Mouse (Mus musculus): ENCODE results near the gene Jakmip3. TPM values are rescaled to one million over a fixed set of nuclear protein-coding genes. Genes with fewer than 3 reads are reported as not detected.

Gene Jakmip3
- polyA plus RNA-seq, 1 experiment from 2014 or later, result not detected

DNA sequence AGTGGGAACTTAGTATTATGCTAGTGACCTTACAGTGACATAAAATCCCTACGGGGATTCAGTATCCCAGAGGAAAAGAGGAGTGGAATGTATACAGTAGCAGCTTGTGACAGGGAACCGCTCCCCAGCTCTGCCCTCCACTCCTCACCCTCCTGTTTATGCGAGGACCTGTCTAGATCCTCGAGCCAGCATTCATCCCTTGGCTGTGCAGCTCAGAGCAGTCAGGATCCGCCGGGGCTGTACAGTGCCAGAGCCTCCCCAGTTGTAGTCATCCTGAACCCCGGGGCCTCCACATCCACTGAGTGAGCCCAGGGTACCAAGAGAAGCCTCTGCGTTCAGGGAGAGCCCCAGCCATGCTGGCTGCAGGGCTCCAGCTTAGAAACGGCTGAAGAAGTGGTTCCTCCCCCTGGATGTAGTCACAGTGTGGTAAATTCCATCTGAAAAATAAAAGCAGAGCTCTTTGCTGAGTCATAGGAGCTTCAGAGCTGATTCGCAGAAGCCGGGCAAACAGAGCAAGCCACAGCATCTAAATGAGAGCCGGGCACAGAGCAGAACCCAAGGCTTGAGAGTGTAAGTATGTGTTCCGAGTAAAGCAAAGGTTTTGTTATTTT is 27.6 kb downstream of the Jakmip3 start:
- H3K36me3 ChIP-seq (ENCODE audit: insufficient read depth), result no peaks in the 10 kb centered on the region
- H3K9ac ChIP-seq, result no peak overlapping the region
- no peak for TF ChIP-seq CTCF (IDR thresholded peaks at IDR 0.05; ENCODE audit: low read depth)
- H3K27ac ChIP-seq (ENCODE audit: low read depth), result no peak overlapping the region
- H3K4me1 ChIP-seq (ENCODE audit: insufficient read depth), result no peaks in the 10 kb centered on the region
- no peak overlapping the region for H3K4me3 ChIP-seq (ENCODE audit: low read depth, low read length)
- H3K9me3 ChIP-seq (ENCODE audit: low read depth, low read length), result no peaks in the 10 kb centered on the region
- DNase-seq (no peak), ATAC-seq (ENCODE audit: insufficient read depth) (no peak)
- 53% methylated on average over 13 of the region's 13 CpGs for WGBS
- H3K4me2 ChIP-seq, result no peak overlapping the region
- H3K27me3 ChIP-seq (ENCODE audit: insufficient read depth, low read length), result no peaks in the 10 kb centered on the region

DNA sequence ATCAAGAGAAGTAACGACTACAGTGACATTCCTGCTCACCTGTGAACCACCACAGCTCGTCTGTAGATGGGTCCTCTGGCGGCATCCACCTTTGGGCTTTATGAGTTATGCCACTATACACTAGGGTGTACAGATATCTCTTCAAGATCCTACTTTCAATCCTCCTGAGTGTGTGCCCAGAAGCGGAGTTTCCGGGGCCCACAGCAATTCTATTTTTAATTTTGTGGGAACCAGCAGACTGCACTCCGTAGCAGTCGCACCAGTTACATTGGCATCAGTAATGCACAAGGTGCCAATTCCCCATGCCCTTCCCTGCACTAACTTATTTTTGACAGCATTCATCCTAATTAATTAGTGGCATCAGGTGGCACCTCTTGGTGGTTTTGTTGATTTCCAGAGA is 37.0 kb downstream of the Jakmip3 start:
- Histone ChIP-seq H3K4me2 (no peak overlapping the region), H3K27me3 (ENCODE audit: insufficient read depth, low read length) (no peaks in the 10 kb centered on the region), H3K27ac (ENCODE audit: low read depth) (no peak overlapping the region), H3K36me3 (ENCODE audit: insufficient read depth) (no peaks in the 10 kb centered on the region), H3K4me3 (ENCODE audit: low read depth, low read length) (no peak overlapping the region), H3K4me1 (ENCODE audit: insufficient read depth) (no peaks in the 10 kb centered on the region), H3K9me3 (ENCODE audit: low read depth, low read length) (no peaks in the 10 kb centered on the region), H3K9ac (no peak overlapping the region)
- TF ChIP-seq CTCF (IDR thresholded peaks at IDR 0.05; ENCODE audit: low read depth), result no peak
- no peak for ATAC-seq (ENCODE audit: insufficient read depth)
- DNase-seq, result no peak
- 87% methylated on average over 7 of the region's 7 CpGs for WGBS

DNA sequence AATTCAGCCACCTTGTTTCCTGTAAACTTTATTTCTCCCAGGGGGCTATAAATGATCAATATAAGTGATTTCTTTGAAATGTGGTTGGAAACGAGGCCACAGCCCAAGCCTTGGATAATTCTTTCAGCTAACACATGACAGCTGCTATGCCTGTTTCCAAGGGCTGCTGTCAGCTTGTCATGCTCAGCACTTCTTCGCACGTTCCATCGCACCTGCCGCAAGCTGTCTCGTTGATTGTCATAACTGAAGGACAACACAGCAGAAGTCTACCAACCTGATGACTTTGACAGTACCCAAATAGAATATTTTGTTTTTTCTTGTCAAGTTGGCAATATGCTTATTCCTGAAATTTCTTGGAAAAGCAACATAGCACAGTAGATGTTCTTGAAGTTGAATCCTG is 44.0 kb downstream of the Jakmip3 start:
- no peak for TF ChIP-seq CTCF (IDR thresholded peaks at IDR 0.05; ENCODE audit: low read depth)
- Histone ChIP-seq H3K4me2 (no peak overlapping the region), H3K27ac (ENCODE audit: low read depth) (no peak overlapping the region), H3K4me3 (ENCODE audit: low read depth, low read length) (no peak overlapping the region), H3K9me3 (ENCODE audit: low read depth, low read length) (no peaks in the 10 kb centered on the region), H3K36me3 (ENCODE audit: insufficient read depth) (no peaks in the 10 kb centered on the region), H3K4me1 (ENCODE audit: insufficient read depth) (no peaks in the 10 kb centered on the region), H3K27me3 (ENCODE audit: insufficient read depth, low read length) (no peaks in the 10 kb centered on the region), H3K9ac (no peak overlapping the region)
- WGBS, result 85% methylated on average over 6 of the region's 6 CpGs
- no peak for ATAC-seq (ENCODE audit: insufficient read depth)
- DNase-seq, result no peak

GRCm38 (mm10) chr7:138989156-138989555 is 48.6 kb downstream of the Jakmip3 start:
- no peaks in the 10 kb centered on the region for H3K27me3 ChIP-seq (ENCODE audit: insufficient read depth, low read length)
- DNase-seq (no peak), ATAC-seq (ENCODE audit: insufficient read depth) (no peak)
- H3K4me1 ChIP-seq (ENCODE audit: insufficient read depth), result no peaks in the 10 kb centered on the region
- 69% methylated on average over 9 of the region's 9 CpGs for WGBS
- H3K9me3 ChIP-seq (ENCODE audit: low read depth, low read length), result no peaks in the 10 kb centered on the region
- H3K36me3 ChIP-seq (ENCODE audit: insufficient read depth), result no peaks in the 10 kb centered on the region
- TF ChIP-seq CTCF (IDR thresholded peaks at IDR 0.05; ENCODE audit: low read depth), result no peak
- H3K27ac ChIP-seq (ENCODE audit: low read depth), result no peak overlapping the region
- no peak overlapping the region for H3K9ac ChIP-seq
- no peak overlapping the region for H3K4me2 ChIP-seq
- H3K4me3 ChIP-seq (ENCODE audit: low read depth, low read length), result no peak overlapping the region

DNA sequence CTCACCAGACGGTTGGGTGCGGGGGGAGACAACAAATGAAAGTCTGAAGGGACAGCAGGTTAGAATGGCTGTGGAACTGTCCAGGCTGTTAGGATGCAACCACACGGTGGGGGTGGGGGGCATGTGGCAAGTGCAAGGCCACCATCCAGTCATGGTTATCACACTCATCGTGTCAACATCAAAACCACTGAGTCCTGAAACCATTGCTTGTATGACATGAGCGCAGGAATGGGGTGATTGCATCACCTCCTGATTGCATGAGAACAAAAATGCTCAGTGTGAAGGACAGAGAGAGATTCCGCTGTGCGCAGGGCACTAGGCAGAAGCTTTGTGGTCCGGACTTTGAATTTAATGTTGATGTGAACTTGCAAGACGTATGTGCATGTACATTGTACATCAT is 62.2 kb downstream of the Jakmip3 start:
- Histone ChIP-seq H3K4me1 (ENCODE audit: insufficient read depth) (no peaks in the 10 kb centered on the region), H3K4me3 (ENCODE audit: low read depth, low read length) (no peak overlapping the region), H3K9me3 (ENCODE audit: low read depth, low read length) (no peaks in the 10 kb centered on the region), H3K27ac (ENCODE audit: low read depth) (no peak overlapping the region), H3K4me2 (no peak overlapping the region), H3K36me3 (ENCODE audit: insufficient read depth) (no peaks in the 10 kb centered on the region), H3K9ac (no peak overlapping the region), H3K27me3 (ENCODE audit: insufficient read depth, low read length) (no peaks in the 10 kb centered on the region)
- DNase-seq (no peak), ATAC-seq (ENCODE audit: insufficient read depth) (no peak)
- TF ChIP-seq CTCF (IDR thresholded peaks at IDR 0.05; ENCODE audit: low read depth), result no peak
- WGBS, result 84% methylated on average over 9 of the region's 9 CpGs

DNA sequence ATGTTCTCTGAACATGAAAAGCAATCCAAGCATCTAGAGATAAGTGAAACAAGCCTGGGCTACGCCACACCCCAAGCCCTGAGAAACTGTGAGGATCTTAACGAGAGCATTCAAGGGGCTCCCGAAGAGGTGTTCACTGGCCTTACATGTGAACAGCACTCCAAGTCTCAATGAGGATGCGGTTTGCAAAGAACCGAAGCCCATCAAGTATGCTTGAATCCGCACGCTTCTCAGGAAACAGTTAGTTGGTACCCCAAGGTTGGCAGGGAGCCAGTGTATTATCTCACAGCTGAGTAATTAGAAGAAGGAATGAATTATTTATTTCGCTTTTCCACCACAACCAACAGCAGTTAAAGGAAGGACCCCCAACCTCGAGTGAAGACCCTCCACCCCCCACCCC is 62.7 kb downstream of the Jakmip3 start:
- no peak for ATAC-seq (ENCODE audit: insufficient read depth)
- WGBS, result 44% methylated on average over 9 of the region's 9 CpGs
- no peak overlapping the region for H3K4me2 ChIP-seq
- no peak overlapping the region for H3K4me3 ChIP-seq (ENCODE audit: low read depth, low read length)
- no peaks in the 10 kb centered on the region for H3K9me3 ChIP-seq (ENCODE audit: low read depth, low read length)
- H3K36me3 ChIP-seq (ENCODE audit: insufficient read depth), result no peaks in the 10 kb centered on the region
- no peaks in the 10 kb centered on the region for H3K27me3 ChIP-seq (ENCODE audit: insufficient read depth, low read length)
- H3K27ac ChIP-seq (ENCODE audit: low read depth), result no peak overlapping the region
- TF ChIP-seq CTCF (IDR thresholded peaks at IDR 0.05; ENCODE audit: low read depth), result no peak
- no peaks in the 10 kb centered on the region for H3K4me1 ChIP-seq (ENCODE audit: insufficient read depth)
- DNase-seq, result peak; percentile 27
- H3K9ac ChIP-seq, result no peak overlapping the region

GRCm38 (mm10) chr7:139009786-139010502 is 69.4 kb downstream of the Jakmip3 start:
- Histone ChIP-seq H3K4me2 (no peak overlapping the region), H3K27me3 (ENCODE audit: insufficient read depth, low read length) (no peaks in the 10 kb centered on the region), H3K27ac (ENCODE audit: low read depth) (no peak overlapping the region), H3K36me3 (ENCODE audit: insufficient read depth) (no peaks in the 10 kb centered on the region), H3K9ac (no peak overlapping the region), H3K9me3 (ENCODE audit: low read depth, low read length) (no peaks in the 10 kb centered on the region), H3K4me3 (ENCODE audit: low read depth, low read length) (no peak overlapping the region), H3K4me1 (ENCODE audit: insufficient read depth) (no peaks in the 10 kb centered on the region)
- no peak for TF ChIP-seq CTCF (IDR thresholded peaks at IDR 0.05; ENCODE audit: low read depth)
- no peak for ATAC-seq (ENCODE audit: insufficient read depth)
- no peak for DNase-seq
- 66% methylated on average over 7 of the region's 7 CpGs for WGBS

Data from lung, embryonic 14.5 days (tissue).